Mouse (Mus musculus) bone marrow, adult 2 months (tissue): Measurements from ENCODE around the gene Kcnk3. TPM values are rescaled to one million over a fixed set of nuclear protein-coding genes. Genes with fewer than 3 reads are reported as not detected.

ENCODE experiments used
- H3K27ac ChIP-seq: fragments of 200-500 bp; 2 replicates; pipeline ENCODE4 v1.5.1; 2012; ENCODE audit warnings: low read depth, mild to moderate bottlenecking, control low read depth, inconsistent platforms, low read length; ENCODE audit not compliant: control insufficient read depth, poor library complexity, insufficient read depth
- H3K4me1 ChIP-seq: fragments of 200-500 bp; 2 replicates; pipeline ENCODE4 v1.6.1; 2011; ENCODE audit warnings: low read length; ENCODE audit not compliant: control insufficient read depth, insufficient read depth
- H3K4me3 ChIP-seq: fragments of 200-500 bp; replicated peaks from 2 replicates; pipeline ENCODE3; 2011; ENCODE audit warnings: mild to moderate bottlenecking, low read depth, low read length, control low read depth; ENCODE audit not compliant: control insufficient read depth
- CTCF ChIP-seq: fragments of 200-500 bp; IDR thresholded peaks from 2 replicates; pipeline ENCODE4 v1.5.1; 2011; ENCODE audit warnings: low read length, control low read depth; ENCODE audit not compliant: control insufficient read depth, insufficient read depth
- POLR2A ChIP-seq: fragments of 200-500 bp; IDR thresholded peaks from 2 replicates; pipeline ENCODE4 v1.6.1; 2011; ENCODE audit warnings: low read depth, mild to moderate bottlenecking, control low read depth, low read length, borderline replicate concordance; ENCODE audit not compliant: control insufficient read depth
- WGBS: fragments of 180-500 bp; shearing (Covaris S2); methylation state at CpG from one replicate; pipeline ENCODE4 v1.1.7; 2018; 5-methylcytosine and 5-hydroxymethylcytosine counted together
- polyA plus RNA-seq: library from polyadenylated mRNA; stranded (reverse); fragments of >200 nt; gene quantifications from 2 replicates; pipeline ENCODE4 v1.2.4, GENCODE M21; 2011; ENCODE audit warnings: low replicate concordance; ENCODE audit not compliant: missing spikeins, insufficient read depth, insufficient read length

The Kcnk3 gene
- polyA plus RNA-seq, 1 experiment: 0.40 TPM

- no peaks in the 10 kb centered on the region for H3K4me1 ChIP-seq
- TF ChIP-seq POLR2A: no peak
- TF ChIP-seq CTCF: no peak
- H3K4me3 ChIP-seq: no peak overlapping the region
- 57% methylated on average over 3 of the region's 3 CpGs for WGBS
- H3K27ac ChIP-seq: no peak overlapping the region
Measured at GRCm38 (mm10) chr5:30556284-30556683, 31.7 kb upstream of the Kcnk3 start.

GRCm38 (mm10) chr5:30559421-30559820 lies 28.5 kb upstream of the Kcnk3 start:
- TF ChIP-seq POLR2A: no peak
- no peak for TF ChIP-seq CTCF
- WGBS: 72% methylated on average over 3 of the region's 3 CpGs
- Histone ChIP-seq H3K4me1 (no peaks in the 10 kb centered on the region; the same call in 1 of the 2 replicates), H3K4me3 (no peak overlapping the region), H3K27ac (no peak overlapping the region)

DNA sequence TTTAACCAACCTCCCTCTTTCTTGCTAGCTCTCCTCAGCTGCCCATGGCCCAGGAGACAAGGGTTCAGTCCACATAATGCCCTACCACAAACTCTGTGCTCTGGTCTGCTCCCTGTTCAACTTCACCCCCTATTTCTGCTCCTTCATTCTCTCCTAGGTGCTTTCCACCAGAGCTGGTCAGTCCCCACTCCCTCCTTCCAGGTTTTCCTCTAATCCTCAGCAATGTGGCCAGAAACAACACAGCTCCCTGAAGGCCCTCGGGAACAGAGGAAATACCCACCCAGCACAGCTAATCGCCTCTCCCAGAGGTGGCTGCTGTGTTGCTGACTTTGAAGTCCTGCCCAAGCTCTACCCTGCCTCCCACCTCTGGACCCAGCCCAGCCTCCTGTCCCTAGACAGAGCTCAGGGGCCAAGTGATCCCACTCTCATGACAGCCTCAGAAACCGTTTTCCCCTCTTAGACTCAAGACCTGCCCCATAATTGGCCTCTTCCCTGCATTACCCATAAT lies 27.9 kb upstream of the Kcnk3 start:
- Histone ChIP-seq H3K4me1 (no peaks in the 10 kb centered on the region; the same call in 1 of the 2 replicates), H3K27ac (no peak overlapping the region), H3K4me3 (no peak overlapping the region)
- 37% methylated on average over 3 of the region's 3 CpGs for WGBS
- TF ChIP-seq POLR2A (no peak), CTCF (no peak)

- TF ChIP-seq POLR2A (no peak), CTCF (no peak)
- H3K4me3 ChIP-seq: no peak overlapping the region
- no peak overlapping the region for H3K27ac ChIP-seq
- WGBS: 96% methylated on average over 1 of the region's 1 CpGs
- no peaks in the 10 kb centered on the region for H3K4me1 ChIP-seq
Measured at GRCm38 (mm10) chr5:30568479-30568878, 19.5 kb upstream of the Kcnk3 start.

GRCm38 (mm10) chr5:30571820-30572219 lies 16.1 kb upstream of the Kcnk3 start:
- no peaks in the 10 kb centered on the region for H3K4me1 ChIP-seq
- no peak overlapping the region for H3K27ac ChIP-seq
- no peak overlapping the region for H3K4me3 ChIP-seq
- WGBS: 69% methylated on average over 5 of the region's 5 CpGs
- TF ChIP-seq CTCF (no peak), POLR2A (no peak)

DNA sequence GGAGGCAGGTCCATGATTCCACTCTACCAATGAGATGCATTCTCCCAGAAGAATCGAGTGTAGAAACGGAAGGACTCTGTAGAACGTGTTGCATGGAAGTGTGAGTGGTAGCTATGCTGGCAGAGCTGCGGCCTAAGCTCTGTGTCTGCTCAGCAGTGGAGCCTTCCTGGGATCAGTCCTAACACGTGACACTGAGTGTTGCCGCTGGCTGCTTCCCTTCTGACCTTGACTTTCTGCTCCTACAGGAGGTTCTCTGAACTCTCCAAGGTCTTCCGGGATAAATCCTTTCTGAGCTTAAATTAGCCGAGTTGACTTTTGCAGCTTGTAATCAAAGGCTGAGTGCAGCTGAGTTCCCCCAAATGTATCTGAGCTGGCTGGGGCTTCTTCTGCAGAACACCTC lies 13.6 kb upstream of the Kcnk3 start:
- Histone ChIP-seq H3K4me1 (no peaks in the 10 kb centered on the region), H3K4me3 (no peak overlapping the region), H3K27ac (no peak overlapping the region)
- TF ChIP-seq POLR2A (no peak), CTCF (no peak)
- WGBS: 80% methylated on average over 8 of the region's 8 CpGs

- H3K4me3 ChIP-seq: no peak overlapping the region
- H3K4me1 ChIP-seq: no peaks in the 10 kb centered on the region
- WGBS: 59% methylated on average over 7 of the region's 7 CpGs
- no peak overlapping the region for H3K27ac ChIP-seq
- TF ChIP-seq POLR2A (no peak), CTCF (no peak)
Measured at GRCm38 (mm10) chr5:30576233-30576632, 11.7 kb upstream of the Kcnk3 start.

DNA sequence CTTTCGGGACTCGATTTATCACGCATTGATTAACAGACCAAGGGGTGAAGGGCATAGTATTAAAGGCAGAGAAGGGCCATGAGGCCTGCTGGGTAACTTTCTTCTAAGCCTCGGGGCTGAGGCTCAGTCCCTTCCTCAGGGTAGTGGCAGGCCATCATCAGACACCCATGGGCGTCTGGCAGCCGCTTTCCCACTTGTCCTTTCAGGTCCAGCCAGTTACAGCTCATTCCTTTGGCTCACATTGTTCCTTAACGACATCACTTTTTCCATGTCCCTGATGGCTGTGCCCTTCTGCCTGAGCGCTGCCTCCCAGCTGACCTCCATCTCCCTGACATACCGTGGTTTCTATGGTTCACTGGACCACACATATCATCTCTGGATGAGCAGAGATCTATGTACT lies 10.7 kb upstream of the Kcnk3 start:
- H3K27ac ChIP-seq: no peak overlapping the region
- no peak overlapping the region for H3K4me3 ChIP-seq
- no peak for TF ChIP-seq POLR2A
- no peak for TF ChIP-seq CTCF
- WGBS: 73% methylated on average over 9 of the region's 9 CpGs
- H3K4me1 ChIP-seq: no peaks in the 10 kb centered on the region
